Mouse (Mus musculus): Measurements from ENCODE around the gene Aoah.

DNA sequence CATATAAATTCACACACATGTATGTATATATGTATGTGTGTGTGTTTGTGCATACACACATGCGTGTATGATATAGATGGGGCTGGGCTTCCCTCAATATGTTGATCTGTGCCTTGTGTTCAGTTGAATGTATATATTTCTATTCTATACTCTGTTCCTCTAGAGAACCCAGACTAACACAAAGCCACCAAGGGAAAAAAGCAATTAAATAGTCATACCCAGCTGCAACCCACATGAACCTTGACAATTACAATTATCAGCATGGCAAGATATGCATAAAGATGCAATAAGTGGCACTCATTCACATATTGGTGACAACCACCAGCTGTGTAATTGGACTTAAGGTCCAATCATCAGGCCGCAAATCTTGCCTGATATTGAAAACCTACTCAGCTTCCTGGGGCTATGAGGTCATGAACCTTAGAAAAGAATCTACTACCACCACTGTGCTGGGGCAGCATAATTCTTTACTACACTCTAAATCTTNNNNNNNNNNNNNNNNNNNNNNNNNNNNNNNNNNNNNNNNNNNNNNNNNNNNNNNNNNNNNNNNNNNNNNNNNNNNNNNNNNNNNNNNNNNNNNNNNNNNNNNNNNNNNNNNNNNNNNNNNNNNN, 246.8 kb downstream of the Aoah start:
- TF ChIP-seq CTCF (IDR thresholded peaks at IDR 0.05; ENCODE audit: low read depth, low read length): no peak
- no peak for TF ChIP-seq POLR2A (IDR thresholded peaks at IDR 0.05; ENCODE audit: borderline replicate concordance, low read depth, low read length)
